Mouse (Mus musculus): ENCODE results near the gene Rtn4ip1.
"Not testable (repeated sequence)": the region's sequence is repeated elsewhere in the genome, so short reads cannot be mapped to it uniquely, and the experiment has no call there.

Gene Rtn4ip1

GRCm38 (mm10) chr10:43901578-43902194, at the start of gene Rtn4ip1, which contains the start of gene Qrsl1:
TSS of gene Rtn4ip1 (plus strand) at chr10:43901807.
TSS of gene Qrsl1 (minus strand) at chr10:43901745.
- in situ Hi-C loops (cut with MboI, MseI) = no loop called here

DNA sequence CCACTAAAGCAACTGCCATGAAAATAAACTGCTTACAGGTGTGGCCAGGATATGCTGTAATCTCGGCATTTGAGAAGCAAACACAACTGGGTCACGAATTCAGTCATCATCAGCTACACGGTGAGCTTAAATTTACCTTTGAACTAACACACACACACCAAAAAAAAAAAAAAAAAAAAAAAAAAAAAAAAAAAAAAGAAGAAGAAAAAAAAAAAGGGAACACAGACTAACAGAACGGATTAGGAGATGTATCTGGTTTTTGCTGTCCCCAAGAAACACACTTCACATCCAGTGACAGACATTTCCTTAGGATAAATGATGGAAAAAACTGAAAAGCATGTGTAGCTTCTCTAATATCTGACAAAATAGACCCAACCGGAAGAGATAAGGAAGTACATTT, 49.7 kb upstream of the Rtn4ip1 start:
- in situ Hi-C loops (cut with MboI, MseI) = no loop called here

- in situ Hi-C loops (cut with MboI, MseI) = no loop called here
Observed at GRCm38 (mm10) chr10:43855916-43856315, 45.7 kb upstream of the Rtn4ip1 start.

DNA sequence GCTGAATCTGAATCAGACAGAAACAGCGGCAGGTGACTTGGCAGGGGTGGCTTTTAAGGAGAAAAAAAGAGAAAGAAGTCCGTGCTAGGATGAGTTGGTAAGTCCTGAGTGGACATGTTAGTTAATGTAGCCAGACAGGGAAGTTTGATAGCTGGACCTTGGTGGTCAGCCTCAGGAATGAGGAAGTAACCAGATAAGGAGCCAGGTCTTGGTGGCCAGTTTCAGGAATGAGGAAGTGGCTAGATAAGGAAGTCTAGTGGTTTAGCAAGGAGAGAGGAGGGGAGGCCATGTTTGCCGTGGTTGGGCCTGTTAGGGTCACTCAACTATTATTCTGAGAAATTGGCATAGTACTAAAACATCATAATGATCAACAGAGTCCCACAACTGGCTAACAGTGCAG, 45.3 kb upstream of the Rtn4ip1 start:
- in situ Hi-C loops (cut with MboI, MseI) = no loop called here

- in situ Hi-C loops (cut with MboI, MseI) = no loop called here
Observed at GRCm38 (mm10) chr10:43870752-43871151, 30.9 kb upstream of the Rtn4ip1 start.

GRCm38 (mm10) chr10:43871458-43871857, 30.1 kb upstream of the Rtn4ip1 start:
- in situ Hi-C loops (cut with MboI, MseI) = no loop called here

DNA sequence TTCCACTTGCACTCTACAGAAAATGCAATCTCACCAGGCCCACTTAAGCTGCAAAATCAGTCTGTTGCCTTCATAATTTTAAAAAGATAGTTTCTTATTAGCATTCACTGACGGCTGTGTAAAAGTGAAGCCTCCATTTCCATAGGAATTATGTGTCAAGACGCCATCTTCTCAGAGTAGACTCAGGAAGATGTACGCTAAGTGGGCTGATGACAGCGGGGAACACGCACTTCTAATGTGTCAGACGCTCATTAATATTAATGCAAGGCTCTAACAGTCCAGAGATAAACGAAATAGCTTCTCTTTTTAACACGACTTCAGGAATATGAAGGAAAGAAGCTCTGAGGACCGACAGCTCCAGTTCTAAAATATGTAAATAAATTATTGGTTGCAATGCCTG, 13.9 kb upstream of the Rtn4ip1 start:
- in situ Hi-C loops (cut with MboI, MseI) = no loop called here

- in situ Hi-C loops (cut with MboI, MseI) = no loop called here
Observed at GRCm38 (mm10) chr10:43888976-43889375, 12.6 kb upstream of the Rtn4ip1 start.

DNA sequence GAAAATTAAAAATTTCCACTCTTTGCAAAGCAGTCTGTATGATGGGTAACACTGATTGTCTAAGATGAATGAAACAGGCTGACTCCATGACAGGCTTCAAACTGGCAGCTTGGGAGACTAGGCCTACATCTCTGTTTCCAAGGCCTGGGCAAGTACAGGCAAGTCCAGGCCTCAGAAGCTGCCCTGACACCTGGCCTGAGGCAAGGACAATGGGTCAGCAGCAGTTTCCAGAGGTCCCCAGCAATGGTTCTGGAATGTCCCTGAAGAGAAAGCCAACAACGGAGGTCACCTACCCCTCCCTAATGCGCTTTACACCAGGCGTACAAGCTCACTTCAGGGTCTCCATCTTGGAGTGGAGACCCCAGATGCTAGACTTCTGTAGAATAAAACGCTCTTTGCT, 8.6 kb upstream of the Rtn4ip1 start:
- in situ Hi-C loops (cut with MboI, MseI) = no loop called here

DNA sequence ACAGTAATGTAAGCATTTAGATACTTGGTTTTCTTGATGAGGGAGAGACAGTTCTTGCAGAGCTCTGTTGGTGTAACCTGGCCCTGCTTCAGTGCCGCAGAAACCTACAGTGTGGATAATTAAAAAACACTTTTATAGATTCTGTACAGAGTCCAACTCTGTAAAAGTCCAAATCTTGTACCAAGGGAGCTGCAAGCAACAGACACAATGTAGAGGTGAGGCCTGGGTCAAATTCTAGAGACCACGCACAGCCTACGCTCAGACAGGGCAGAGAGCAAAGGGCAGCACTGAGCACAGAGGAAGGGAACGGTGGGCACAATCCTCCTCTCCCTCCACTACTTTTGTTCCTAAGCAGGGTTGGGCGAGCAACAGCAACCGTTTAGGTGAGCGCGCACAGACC, 5.5 kb upstream of the Rtn4ip1 start:
- in situ Hi-C loops (cut with MboI, MseI) = no loop called here

DNA sequence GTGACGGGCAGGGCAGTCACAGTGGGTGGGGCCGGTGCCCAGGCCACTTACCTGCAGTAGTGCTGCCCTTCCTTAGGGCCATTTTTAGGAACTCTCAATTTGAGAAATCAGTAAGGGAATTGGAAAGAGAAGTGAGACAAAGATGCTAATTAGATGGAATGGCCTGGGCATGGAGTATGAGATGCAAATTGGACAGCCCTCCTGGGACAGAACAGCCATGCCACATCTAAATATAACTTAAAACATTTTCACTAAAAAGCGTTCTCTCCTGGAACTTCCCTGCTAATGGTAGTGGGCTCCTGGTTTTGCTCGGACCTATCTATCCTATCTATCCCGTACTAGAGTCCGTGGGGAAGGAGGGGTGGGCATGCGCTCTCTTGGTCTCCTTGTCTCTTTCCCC, 3.3 kb upstream of the Rtn4ip1 start:
- in situ Hi-C loops (cut with MboI, MseI) = no loop called here

- in situ Hi-C loops (cut with MboI, MseI) = no loop called here
Observed at GRCm38 (mm10) chr10:43900883-43901570, 580 bp upstream of the Rtn4ip1 start.

GRCm38 (mm10) chr10:43904569-43904968, 3.0 kb downstream of the Rtn4ip1 start:
- in situ Hi-C loops (cut with MboI, MseI) = no loop called here

- in situ Hi-C loops (cut with MboI, MseI) = no loop called here
Observed at GRCm38 (mm10) chr10:43910032-43910872, 8.6 kb downstream of the Rtn4ip1 start.

DNA sequence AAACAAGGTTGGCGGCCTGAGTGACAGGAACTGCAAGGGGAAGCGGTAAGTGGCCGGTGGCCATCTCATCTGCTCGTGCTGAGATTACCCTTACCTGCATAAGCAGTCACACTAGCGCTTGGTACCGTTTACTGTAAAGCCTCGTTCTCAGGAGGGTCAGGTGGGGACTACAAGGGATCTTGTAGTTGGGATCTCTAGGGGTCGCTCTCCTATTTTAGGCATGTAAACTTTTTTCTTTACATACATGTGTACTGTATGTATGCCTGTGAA, 9.2 kb downstream of the Rtn4ip1 start:
- in situ Hi-C loops (cut with MboI, MseI) = no loop called here

- in situ Hi-C loops (cut with MboI, MseI) = no loop called here
Observed at GRCm38 (mm10) chr10:43912236-43912635, 10.6 kb downstream of the Rtn4ip1 start.

DNA sequence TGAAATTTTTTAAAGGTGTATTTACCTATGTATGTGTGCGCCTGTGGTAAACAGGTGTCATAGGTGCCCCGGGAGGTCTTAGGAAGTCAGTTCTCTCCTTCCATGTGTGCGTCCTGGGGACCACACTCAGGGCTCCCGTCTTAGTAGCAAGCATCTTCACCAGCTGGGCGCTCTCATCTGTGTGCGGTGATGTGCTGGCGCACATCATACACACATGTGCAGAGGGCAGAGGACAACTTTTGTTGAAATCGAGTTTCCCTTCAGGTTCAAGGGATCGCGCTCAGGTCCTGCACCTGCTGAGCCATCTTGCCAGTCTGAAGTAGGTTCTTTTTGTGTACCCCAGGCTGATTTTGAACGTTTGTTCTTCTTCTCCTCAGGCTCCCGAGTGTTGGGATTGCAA, 14.6 kb downstream of the Rtn4ip1 start:
- in situ Hi-C loops (cut with MboI, MseI) = loop anchor here (5.0 kb wide), 1 partner anchor 339 kb away; the partner anchor contains the start of gene Cd24a

- in situ Hi-C loops (cut with MboI, MseI) = loop anchor here (5.0 kb wide), 1 partner anchor 339 kb away; the partner anchor contains the start of gene Cd24a
Observed at GRCm38 (mm10) chr10:43916737-43917136, 15.1 kb downstream of the Rtn4ip1 start.

DNA sequence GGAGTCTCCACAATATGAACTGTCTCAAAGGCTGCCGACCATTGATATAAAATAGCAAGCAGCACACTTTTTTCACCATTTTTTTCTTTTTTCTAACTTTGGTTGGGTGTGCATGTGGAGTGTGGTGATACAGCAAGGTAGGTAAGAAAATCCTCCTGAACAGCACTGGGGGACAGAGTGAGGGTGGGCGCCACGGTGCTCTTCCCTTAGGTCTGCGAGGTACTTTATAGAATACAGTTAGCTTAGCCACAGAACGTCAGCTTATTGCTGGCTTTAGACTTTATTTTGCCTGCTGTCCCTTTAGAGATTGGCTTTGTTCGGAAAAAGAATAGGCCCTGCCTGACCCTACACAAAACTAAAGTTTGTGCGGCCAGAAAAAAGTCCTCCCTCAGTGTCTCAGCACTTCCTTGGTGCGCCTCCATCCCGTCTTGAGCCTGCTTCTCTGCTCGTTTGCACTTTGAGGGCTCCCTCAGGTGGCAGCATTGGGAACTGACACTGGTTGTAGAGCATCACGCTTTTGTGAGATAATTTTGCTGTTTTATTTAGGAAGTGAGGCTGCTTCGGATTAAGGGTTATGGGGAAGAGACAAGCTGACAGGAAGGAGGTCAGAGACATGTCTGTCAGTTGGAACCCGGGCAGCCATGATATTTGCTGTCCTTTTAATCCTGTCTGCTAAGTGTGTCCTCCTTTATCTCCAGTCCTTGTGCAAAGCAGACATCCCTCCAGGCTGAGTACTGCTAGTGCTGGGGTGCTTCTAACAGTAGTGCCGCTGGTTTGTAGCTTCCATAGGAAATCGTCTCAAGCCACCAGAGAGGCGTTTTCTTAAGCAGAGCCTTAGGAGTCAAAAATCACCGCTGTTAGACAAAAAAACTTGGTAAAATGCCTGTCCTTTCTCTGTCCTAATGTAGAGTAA, 17.3 kb downstream of the Rtn4ip1 start:
- in situ Hi-C loops (cut with MboI, MseI) = loop anchor here (5.0 kb wide), 1 partner anchor 342 kb away; the partner anchor contains the start of gene Cd24a

DNA sequence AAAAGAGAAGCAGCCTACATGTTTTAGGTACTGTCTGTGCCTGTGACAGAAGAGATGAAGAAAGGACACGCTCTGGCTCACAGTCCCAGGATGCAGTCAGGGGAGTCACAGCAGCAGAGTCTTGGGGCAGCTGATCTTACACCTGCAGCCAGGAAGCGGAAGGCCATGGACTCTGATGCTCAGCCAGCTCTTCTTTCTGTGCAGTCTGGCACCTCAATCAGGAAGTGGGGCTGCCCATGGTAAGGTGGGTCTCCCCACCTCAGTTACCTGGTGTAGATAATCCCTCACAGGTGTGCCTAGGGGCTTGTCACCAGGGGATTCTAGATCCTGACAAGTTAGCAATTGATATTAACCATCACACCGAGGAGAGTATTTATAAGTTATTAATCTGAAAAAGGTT, 21.5 kb downstream of the Rtn4ip1 start:
- in situ Hi-C loops (cut with MboI, MseI) = no loop called here

- in situ Hi-C loops (cut with MboI, MseI) = not testable (repeated sequence)
Observed at GRCm38 (mm10) chr10:43925776-43926175, 24.2 kb downstream of the Rtn4ip1 start.

Measured in regulatory T cell (primary cell).